Mouse (Mus musculus) embryonic facial prominence, embryonic 14.5 days (tissue): ENCODE measurements around the gene Tnfsf13. TPM values are rescaled to one million over a fixed set of nuclear protein-coding genes. Genes with fewer than 3 reads are reported as not detected.

Experiments used
- ATAC-seq: fragments of 200-750 bp; cut with Nextera tagmentation; 2 replicates; pipeline ENCODE4 v1.8.0; 2017; ENCODE audit warnings: low read depth, moderate number of reproducible peaks, moderate TSS enrichment
- DNase-seq: peaks from one replicate; pipeline ENCODE4 v3.0.0-alpha.2; 2015; ENCODE audit warnings: low spot score
- H3K27ac ChIP-seq: fragments of 300-500 bp; sonication (generic); replicated peaks from 2 replicates; pipeline ENCODE4 v1.5.1; 2014; ENCODE audit warnings: low read depth, mild to moderate bottlenecking, low read length, moderate library complexity
- H3K27me3 ChIP-seq: fragments of 300-500 bp; sonication (generic); replicated peaks from 2 replicates; pipeline ENCODE4 v1.6.1; 2014; ENCODE audit warnings: low read length; ENCODE audit not compliant: control insufficient read depth, insufficient read depth
- H3K36me3 ChIP-seq: fragments of 300-500 bp; sonication (generic); 2 replicates; pipeline ENCODE4 v1.6.1; 2014; ENCODE audit warnings: low read length, mixed read lengths; ENCODE audit not compliant: control insufficient read depth, insufficient read depth
- H3K4me1 ChIP-seq: fragments of 300-500 bp; sonication (generic); 2 replicates; pipeline ENCODE4 v1.6.1; 2014; ENCODE audit warnings: antibody characterized with exemption, low read length; ENCODE audit not compliant: control insufficient read depth, insufficient read depth
- H3K4me2 ChIP-seq: fragments of 300-500 bp; sonication (generic); 2 replicates; pipeline ENCODE4 v1.6.1; 2014; ENCODE audit warnings: low read depth, mild to moderate bottlenecking, low read length, moderate library complexity, mixed read lengths
- H3K4me3 ChIP-seq: fragments of 300-500 bp; sonication (generic); 2 replicates; pipeline ENCODE4 v1.5.1; 2014; ENCODE audit warnings: low read depth, mild to moderate bottlenecking, low read length
- H3K9ac ChIP-seq: fragments of 300-500 bp; sonication (generic); 2 replicates; pipeline ENCODE4 v1.6.1; 2014; ENCODE audit warnings: low read depth, mild to moderate bottlenecking, low read length, moderate library complexity, mixed read lengths
- H3K9me3 ChIP-seq: fragments of 300-500 bp; sonication (generic); 2 replicates; pipeline ENCODE4 v1.6.1; 2016; ENCODE audit warnings: low read length; ENCODE audit not compliant: control insufficient read depth
- WGBS: fragments of 180-500 bp; shearing (Covaris S2); extraction: QIAGEN DNeasy Blood & Tissue Kit; methylation state at CpG from one replicate; pipeline ENCODE4 v1.1.7; 2014; 5-methylcytosine and 5-hydroxymethylcytosine counted together
- polyA plus RNA-seq: library from polyadenylated mRNA; unstranded; fragments of >200 nt; fragmentation: Nextera tagmentation; extraction: Ambion mirVana; gene quantifications from 2 replicates; pipeline ENCODE4 v1.2.1, GENCODE M21; 2014

The Tnfsf13 gene
- polyA plus RNA-seq, 1 experiment from 2014 or later, result 0.49 TPM

DNA sequence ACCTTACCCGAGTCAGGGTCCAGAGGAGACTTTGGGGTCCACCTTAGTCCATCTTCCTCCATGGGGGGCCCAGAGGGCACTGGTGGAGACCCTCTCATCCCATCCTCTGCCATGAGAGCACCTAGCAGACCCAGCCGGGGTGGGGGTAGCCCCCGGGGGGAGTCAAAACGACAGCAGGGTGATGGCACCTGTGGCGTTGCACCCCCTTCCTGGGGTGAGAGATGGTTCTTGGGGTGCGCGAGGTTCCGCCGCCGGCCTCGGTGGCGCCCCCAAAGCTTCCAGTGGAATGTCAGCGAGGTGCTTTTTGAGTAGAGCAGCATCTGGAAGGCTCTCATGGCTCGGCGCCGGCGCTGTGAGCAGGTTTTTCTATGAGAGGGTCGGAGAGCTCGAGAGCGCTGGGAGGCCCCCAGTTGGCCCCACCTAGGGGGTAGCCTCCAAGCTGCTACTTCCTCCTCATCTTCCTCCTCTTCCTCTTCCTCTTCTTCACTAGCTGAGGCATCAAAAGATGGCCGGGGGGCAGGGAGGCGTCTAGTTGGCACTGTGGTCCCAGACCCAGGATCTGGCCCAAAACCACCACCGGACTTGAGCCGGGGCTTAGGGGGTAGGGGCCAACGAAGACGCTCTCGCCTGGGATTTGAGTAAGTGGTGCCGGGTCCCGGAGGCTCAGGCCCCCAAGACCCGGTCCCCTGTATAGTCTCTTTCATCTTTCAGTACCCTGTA is 5.3 kb downstream of the Tnfsf13 start:
- ATAC-seq, result no peak
- H3K9ac ChIP-seq, result peak overlapping the region; percentile 91
- H3K4me3 ChIP-seq, result peak overlapping the region; percentile 75
- no peaks in the 10 kb centered on the region for H3K27me3 ChIP-seq
- 87% methylated on average over 28 of the region's 30 CpGs for WGBS
- DNase-seq, result no peak
- no peaks in the 10 kb centered on the region for H3K9me3 ChIP-seq
- peaks cover 48% of the 10 kb centered on the region for H3K36me3 ChIP-seq
- H3K4me1 ChIP-seq, result peaks cover 20% of the 10 kb centered on the region
- H3K27ac ChIP-seq, result no peak overlapping the region
- peak overlapping the region; percentile 75 for H3K4me2 ChIP-seq

DNA sequence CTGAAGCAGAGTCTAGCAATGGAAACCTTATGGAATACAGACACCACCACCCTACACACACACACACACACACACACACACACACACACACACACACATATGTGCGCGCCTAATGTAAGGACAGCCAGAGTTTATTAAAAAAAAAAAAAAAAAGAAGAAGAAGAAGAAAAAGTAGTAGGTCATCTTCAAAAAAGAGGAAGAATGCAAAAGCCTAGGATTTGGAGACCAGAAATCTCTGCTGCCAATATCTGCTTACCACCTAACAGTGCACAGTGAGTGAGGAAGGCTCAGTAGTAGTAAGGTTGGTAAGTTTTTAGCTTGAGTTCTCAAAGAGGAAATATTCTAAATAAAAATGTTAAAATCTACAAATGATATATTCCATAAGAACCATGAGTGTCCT is 6.4 kb downstream of the Tnfsf13 start:
- DNase-seq (no peak), ATAC-seq (no peak)
- no peak overlapping the region for H3K4me3 ChIP-seq
- H3K27me3 ChIP-seq, result no peaks in the 10 kb centered on the region
- peaks cover 20% of the 10 kb centered on the region for H3K4me1 ChIP-seq
- no peak overlapping the region for H3K4me2 ChIP-seq
- no peak overlapping the region for H3K27ac ChIP-seq
- 96% methylated on average over 2 of the region's 2 CpGs for WGBS
- no peak overlapping the region for H3K9ac ChIP-seq
- H3K36me3 ChIP-seq, result peaks cover 59% of the 10 kb centered on the region
- no peaks in the 10 kb centered on the region for H3K9me3 ChIP-seq

- Histone ChIP-seq H3K4me3 (peak within 1 kb of the TSS; percentile 100), H3K9me3 (no peaks in the 10 kb centered on the region), H3K36me3 (peaks cover 83% of the 10 kb centered on the region), H3K4me1 (peaks cover 12% of the 10 kb centered on the region), H3K9ac (peak within 1 kb of the TSS; percentile 99), H3K27ac (peak within 1 kb of the TSS; percentile 99), H3K4me2 (peak within 1 kb of the TSS; percentile 97), H3K27me3 (no peaks in the 10 kb centered on the region)
- DNase-seq, result peak; percentile 100
- WGBS, result under 1% methylated on average over 36 of the region's 36 CpGs
- peak; percentile 97 for ATAC-seq
These were observed 13.3 kb downstream of the Tnfsf13 start, which contains the start of gene Eif4a1 for GRCm38 (mm10) chr11:69672211-69672706. TSS of gene Eif4a1 (minus strand) at chr11:69672423.

- DNase-seq (no peak), ATAC-seq (0 out of 2 replicates have a peak, but pooled peaks have one; percentile 0)
- Histone ChIP-seq H3K4me1 (peaks cover 12% of the 10 kb centered on the region), H3K36me3 (peaks cover 81% of the 10 kb centered on the region), H3K4me2 (peak overlapping the region; percentile 97), H3K9me3 (no peaks in the 10 kb centered on the region), H3K9ac (peak overlapping the region; percentile 99), H3K4me3 (peak overlapping the region; percentile 100), H3K27me3 (no peaks in the 10 kb centered on the region), H3K27ac (peak overlapping the region; percentile 99)
- under 1% methylated on average over 36 of the region's 43 CpGs for WGBS
These were observed 13.9 kb downstream of the Tnfsf13 start for GRCm38 (mm10) chr11:69671726-69672124.

- Histone ChIP-seq H3K4me2 (peak overlapping the region; percentile 97), H3K4me3 (peak overlapping the region; percentile 100), H3K9me3 (no peaks in the 10 kb centered on the region), H3K9ac (peak overlapping the region; percentile 99), H3K27ac (peak overlapping the region; percentile 99), H3K36me3 (peaks cover 81% of the 10 kb centered on the region), H3K4me1 (peaks cover 12% of the 10 kb centered on the region), H3K27me3 (no peaks in the 10 kb centered on the region)
- 1% methylated on average over 31 of the region's 61 CpGs for WGBS
- DNase-seq, result peak; percentile 96
- peak; percentile 60 for ATAC-seq
These were observed 14.5 kb downstream of the Tnfsf13 start for GRCm38 (mm10) chr11:69670786-69671725.

GRCm38 (mm10) chr11:69666665-69667005 is 18.9 kb downstream of the Tnfsf13 start:
- Histone ChIP-seq H3K36me3 (peaks cover 71% of the 10 kb centered on the region), H3K4me2 (no peak overlapping the region), H3K9ac (no peak overlapping the region), H3K4me3 (no peak overlapping the region), H3K9me3 (no peaks in the 10 kb centered on the region), H3K27me3 (no peaks in the 10 kb centered on the region), H3K27ac (no peak overlapping the region), H3K4me1 (peaks cover 16% of the 10 kb centered on the region)
- 86% methylated on average over 3 of the region's 3 CpGs for whole genome bisulfite sequencing
- DNase-seq (no peak), ATAC-seq (no peak)

- 0 out of 2 replicates have a peak within 1 kb of the TSS, but pooled peaks have one; percentile 8 for H3K9ac ChIP-seq
- DNase-seq, result peak; percentile 72
These were observed 19.5 kb downstream of the Tnfsf13 start, which contains the start of gene Cd68 for GRCm38 (mm10) chr11:69665961-69666664. TSS of gene Cd68 (minus strand) at chr11:69666153.

GRCm38 (mm10) chr11:69665457-69665960 is 20.1 kb downstream of the Tnfsf13 start:
- WGBS, result 79% methylated on average over 9 of the region's 9 CpGs
- no peaks in the 10 kb centered on the region for H3K27me3 ChIP-seq
- no peaks in the 10 kb centered on the region for H3K9me3 ChIP-seq
- peaks cover 66% of the 10 kb centered on the region for H3K36me3 ChIP-seq
- no peak overlapping the region for H3K9ac ChIP-seq
- no peak overlapping the region for H3K4me2 ChIP-seq
- ATAC-seq (no peak), DNase-seq (no peak)
- no peak overlapping the region for H3K4me3 ChIP-seq
- peaks cover 16% of the 10 kb centered on the region for H3K4me1 ChIP-seq
- peak overlapping the region; percentile 50 for H3K27ac ChIP-seq

More at GRCm38 (mm10) chr11:69665961-69666664, 19.5 kb downstream of the Tnfsf13 start, which contains the start of gene Cd68:
- Histone ChIP-seq H3K27ac (peak within 1 kb of the TSS; percentile 50), H3K36me3 (peaks cover 71% of the 10 kb centered on the region), H3K9me3 (no peaks in the 10 kb centered on the region), H3K4me3 (no peak within 1 kb of the TSS), H3K4me2 (no peak within 1 kb of the TSS), H3K4me1 (peaks cover 16% of the 10 kb centered on the region), H3K27me3 (no peaks in the 10 kb centered on the region)
- no peak for ATAC-seq
- WGBS, result 35% methylated on average over 7 of the region's 7 CpGs
